ENCODE assay signal across 8 mouse cellular contexts in genomic region chr13:91461711-91462351, GRCm38 (mm10). TPM values are rescaled to one million over a fixed set of nuclear protein-coding genes. Genes with fewer than 3 reads are reported as not detected.
DNase-seq lines count a peak whose midpoint lies in the region; ATAC-seq and TF ChIP-seq lines count a peak whose summit lies in the region.

No protein-coding gene starts in this region.

- peak overlapping the region; percentile 79 for H3K4me3 ChIP-seq in heart, adult 2 months
- peak overlapping the region; percentile 94 for H3K4me3 ChIP-seq in kidney, embryonic 16.5 days (ENCODE audit: low read length)
- peak overlapping the region; percentile 93 for H3K4me3 ChIP-seq in lung, embryonic 16.5 days (ENCODE audit: low read length)

- TF ChIP-seq POLR2A in heart, adult 2 months (IDR thresholded peaks at IDR 0.05; ENCODE audit: insufficient read depth, low read depth, low read length): no peak

- peaks cover 2% of the 10 kb centered on the region; the same call in 1 of the 2 replicates for H3K27me3 ChIP-seq in heart, adult 2 months (ENCODE audit: control insufficient read depth, insufficient read depth, low read length)
- H3K27me3 ChIP-seq in kidney, embryonic 16.5 days (ENCODE audit: insufficient read depth, low read length): no peaks in the 10 kb centered on the region
- no peaks in the 10 kb centered on the region for H3K27me3 ChIP-seq in lung, embryonic 16.5 days (ENCODE audit: control insufficient read depth, insufficient read depth, low read depth, low read length)

- peak overlapping the region; percentile 95 for H3K9ac ChIP-seq in heart, adult 2 months (ENCODE audit: low read depth, low read length)
- H3K9ac ChIP-seq in kidney, embryonic 16.5 days (replicated peaks; ENCODE audit: low read length): peak overlapping the region; percentile 96
- H3K9ac ChIP-seq in lung, embryonic 16.5 days (ENCODE audit: low read length): peak overlapping the region; percentile 94

- intact Hi-C loops in heart, adult 2 months (cut with DNase I): loop anchor here (2.0 to 5.0 kb wide), 3 partner anchors 41 to 535 kb away; partner anchors contain the start of gene Atg10

- under 1% methylated on average over 63 of the region's 77 CpGs for WGBS in heart, adult 2 months
- under 1% methylated on average over 56 of the region's 77 CpGs for WGBS in kidney, embryonic 16.5 days
- WGBS in lung, embryonic 16.5 days: under 1% methylated on average over 55 of the region's 77 CpGs

- peak; percentile 19 for DNase-seq in lung, adult 18-20 months
- DNase-seq in lung, postnatal 36 days: no peak
- DNase-seq in cerebellum, postnatal 14 days: peak; percentile 54
- peak; percentile 57 to 69 for DNase-seq in heart, adult 2 months
- DNase-seq in retina, embryonic 14.5 days (ENCODE audit: low spot score): peak; percentile 39
- DNase-seq in thymus, postnatal 36 days: peak; percentile 63 to 74

- no peak for TF ChIP-seq CTCF in heart, adult 2 months (IDR thresholded peaks at IDR 0.05)

- H3K9me3 ChIP-seq in kidney, embryonic 16.5 days (ENCODE audit: low read length): no peaks in the 10 kb centered on the region
- H3K9me3 ChIP-seq in lung, embryonic 16.5 days (ENCODE audit: control insufficient read depth, low read length): no peaks in the 10 kb centered on the region

- H3K27ac ChIP-seq in heart, adult 2 months: peak overlapping the region; percentile 77
- peak overlapping the region; percentile 95 for H3K27ac ChIP-seq in kidney, embryonic 16.5 days (ENCODE audit: low read length)
- peak overlapping the region; percentile 92 for H3K27ac ChIP-seq in lung, embryonic 16.5 days (ENCODE audit: low read length)

- no peaks in the 10 kb centered on the region for H3K36me3 ChIP-seq in heart, adult 2 months (ENCODE audit: control insufficient read depth, insufficient read depth, low read length)
- no peaks in the 10 kb centered on the region for H3K36me3 ChIP-seq in kidney, embryonic 16.5 days (ENCODE audit: insufficient read depth, low read length)
- H3K36me3 ChIP-seq in lung, embryonic 16.5 days (ENCODE audit: control insufficient read depth, insufficient read depth, low read length): no peaks in the 10 kb centered on the region

- peaks cover 1% of the 10 kb centered on the region; the same call in 1 of the 2 replicates for H3K4me1 ChIP-seq in heart, adult 2 months (ENCODE audit: control insufficient read depth, insufficient read depth, low read length)
- peaks cover 18% of the 10 kb centered on the region for H3K4me1 ChIP-seq in kidney, embryonic 16.5 days (ENCODE audit: insufficient read depth, low read length)
- H3K4me1 ChIP-seq in lung, embryonic 16.5 days (replicated peaks; ENCODE audit: control insufficient read depth, insufficient read depth, low read length): peaks cover 8% of the 10 kb centered on the region

- ATAC-seq in kidney, embryonic 16.5 days (ENCODE audit: low FRiP score, low TSS enrichment): no peak; the same call in 1 of the 2 replicates
- peak; percentile 3; the same call in 1 of the 2 replicates for ATAC-seq in lung, embryonic 16.5 days (ENCODE audit: low read depth)

- peaks cover 2% of the 10 kb centered on the region; the same call in 1 of the 2 replicates for H3K79me2 ChIP-seq in heart, adult 2 months (replicated peaks; ENCODE audit: control insufficient read depth, insufficient read depth, low read length)

- peak overlapping the region; percentile 81 for H3K4me2 ChIP-seq in kidney, embryonic 16.5 days (replicated peaks; ENCODE audit: low read depth, low read length)
- peak overlapping the region; percentile 90 for H3K4me2 ChIP-seq in lung, embryonic 16.5 days (ENCODE audit: low read depth, low read length)

- TF ChIP-seq EP300 in heart, adult 2 months (IDR thresholded peaks at IDR 0.05; ENCODE audit: insufficient read depth, low read depth, low read length): no peak

RNA-seq across cellular contexts. Expression of gene Ssbp2, which starts 1.7 kb away (rescaled TPM):
- 10 to 100 TPM; 39.0 to 40.4 TPM for total RNA-seq in heart, adult 2 months (2021)
- 25.0 and 43.9 TPM in 2 replicates for polyA plus RNA-seq in heart, adult 2 months (2012; rRNA removed)
- 130 and 138 TPM in 2 replicates for polyA plus RNA-seq in kidney, embryonic 16.5 days (2015; fragmentation: Nextera tagmentation; extraction: Ambion mirVana)
- polyA plus RNA-seq in lung, embryonic 16.5 days (2015; fragmentation: Nextera tagmentation; extraction: Ambion mirVana): 98.6 and 104 TPM in 2 replicates
